Mouse (Mus musculus) testis, postnatal 14 days (tissue): ENCODE measurements around the gene Olfr1412.

Experiments used
- DNase-seq: peaks from one replicate; pipeline ENCODE4 v3.0.0; 2021; ENCODE audit warnings: low spot score

Olfr1412 gene

GRCm38 (mm10) chr1:92637501-92638172 lies 52.1 kb downstream of the Olfr1412 start:
- no peak for DNase-seq

- DNase-seq: no peak
These were observed 52.6 kb downstream of the Olfr1412 start for GRCm38 (mm10) chr1:92638181-92638580.

- no peak for DNase-seq
These were observed 53.2 kb downstream of the Olfr1412 start for GRCm38 (mm10) chr1:92638736-92639135.

GRCm38 (mm10) chr1:92640393-92640792 lies 54.8 kb downstream of the Olfr1412 start:
- DNase-seq: no peak
